Mouse (Mus musculus): ENCODE measurements at regions not wholly inside any gene's neighbourhood (a gene's known extent, or its start where the extent isn't known, plus 50 kb on each side); places are given as distances from the start of the nearest gene placed in this dataset.
A peak's percentile ranks its signal among the peaks of the same experiment; 100 is the strongest.

DNA sequence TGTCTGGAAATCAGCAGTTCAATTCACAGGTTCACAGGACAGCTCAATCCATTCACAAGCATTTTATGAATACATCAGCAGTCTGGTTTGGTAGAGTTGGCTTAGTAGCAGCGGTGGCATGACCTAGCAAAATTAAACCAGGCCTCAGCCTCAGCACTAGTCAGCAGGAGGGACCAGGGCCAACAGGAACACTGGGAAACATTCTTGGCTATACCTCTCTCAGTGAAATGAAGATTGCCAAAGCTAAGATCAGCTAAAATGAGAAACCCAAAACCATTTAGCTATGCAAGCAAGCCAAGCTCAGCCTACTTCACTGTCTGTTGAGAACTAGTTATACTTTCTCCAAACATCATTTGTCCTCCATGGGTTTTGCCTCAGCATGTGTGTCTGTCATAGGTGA lies 945.3 kb downstream of the Basp1 start:
- Histone ChIP-seq H3K4me1 (replicated peaks; ENCODE audit: low read depth, low read length) (no peaks in the 10 kb centered on the region), H3K36me3 (ENCODE audit: insufficient read depth, low read length) (no peaks in the 10 kb centered on the region), H3K4me3 (replicated peaks; ENCODE audit: low read length) (no peak overlapping the region), H3K27me3 (ENCODE audit: insufficient read depth, low read length) (no peaks in the 10 kb centered on the region), H3K9me3 (ENCODE audit: low read length) (no peaks in the 10 kb centered on the region)
- TF ChIP-seq CTCF (conservative IDR thresholded peaks at IDR 0.05; ENCODE audit: low read length) = no peak
- TF ChIP-seq NANOG (IDR thresholded peaks at IDR 0.05; ENCODE audit: borderline replicate concordance, low read length) = no peak
- no peak for TF ChIP-seq POU5F1 (IDR thresholded peaks at IDR 0.05; ENCODE audit: borderline replicate concordance, low read length)

DNA sequence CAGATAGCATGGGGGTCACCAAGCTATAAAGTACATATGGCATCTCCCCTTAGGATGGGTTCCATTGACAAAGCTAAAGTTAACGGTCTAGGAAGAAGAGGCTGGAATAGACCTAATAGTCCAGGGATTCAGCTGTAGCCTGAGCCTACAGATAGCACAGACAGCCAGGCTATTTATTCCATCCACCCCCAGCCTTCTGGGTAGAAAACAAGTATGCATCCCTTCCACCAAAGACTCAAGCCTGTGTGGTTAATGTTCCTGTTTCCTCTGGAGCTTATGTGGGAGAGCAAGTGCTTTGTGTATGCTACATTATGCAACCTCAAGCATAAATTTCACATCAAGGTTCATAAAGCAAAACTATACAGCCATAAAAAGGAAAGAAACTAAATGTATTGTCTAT lies 955.8 kb downstream of the Basp1 start:
- H3K4me3 ChIP-seq (replicated peaks; ENCODE audit: low read length) = no peak overlapping the region
- no peaks in the 10 kb centered on the region for H3K27me3 ChIP-seq (ENCODE audit: insufficient read depth, low read length)
- no peak for TF ChIP-seq POU5F1 (IDR thresholded peaks at IDR 0.05; ENCODE audit: borderline replicate concordance, low read length)
- no peak for TF ChIP-seq NANOG (IDR thresholded peaks at IDR 0.05; ENCODE audit: borderline replicate concordance, low read length)
- no peak for TF ChIP-seq CTCF (conservative IDR thresholded peaks at IDR 0.05; ENCODE audit: low read length)
- no peaks in the 10 kb centered on the region for H3K9me3 ChIP-seq (ENCODE audit: low read length)
- no peaks in the 10 kb centered on the region for H3K4me1 ChIP-seq (replicated peaks; ENCODE audit: low read depth, low read length)
- no peaks in the 10 kb centered on the region for H3K36me3 ChIP-seq (ENCODE audit: insufficient read depth, low read length)

DNA sequence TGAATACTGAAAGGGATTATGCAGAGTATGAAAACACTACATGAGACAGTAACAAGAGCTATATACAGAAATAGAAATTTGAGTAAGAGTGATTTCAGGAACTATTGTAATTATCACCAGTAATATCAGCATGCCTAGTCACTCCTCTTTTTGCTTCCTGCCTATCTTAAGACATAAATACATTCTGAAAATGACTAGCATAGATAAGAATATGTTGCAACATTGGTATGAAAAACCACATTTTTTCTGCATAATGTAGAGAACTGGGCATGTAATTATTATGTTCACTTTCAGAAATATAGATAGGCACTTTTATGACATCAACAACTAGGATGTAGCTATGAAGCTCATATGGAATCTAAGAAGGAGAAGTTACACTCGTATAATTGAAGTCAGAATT lies 980.5 kb downstream of the Basp1 start:
- Histone ChIP-seq H3K4me3 (replicated peaks; ENCODE audit: low read length) (no peak overlapping the region), H3K36me3 (ENCODE audit: insufficient read depth, low read length) (no peaks in the 10 kb centered on the region), H3K4me1 (replicated peaks; ENCODE audit: low read depth, low read length) (no peaks in the 10 kb centered on the region), H3K9me3 (ENCODE audit: low read length) (0 out of 2 replicates have a peak, but pooled peaks cover 9% of the 10 kb centered on the region), H3K27me3 (ENCODE audit: insufficient read depth, low read length) (no peaks in the 10 kb centered on the region)
- TF ChIP-seq NANOG (IDR thresholded peaks at IDR 0.05; ENCODE audit: borderline replicate concordance, low read length) (no peak), POU5F1 (IDR thresholded peaks at IDR 0.05; ENCODE audit: borderline replicate concordance, low read length) (no peak), CTCF (conservative IDR thresholded peaks at IDR 0.05; ENCODE audit: low read length) (no peak)

DNA sequence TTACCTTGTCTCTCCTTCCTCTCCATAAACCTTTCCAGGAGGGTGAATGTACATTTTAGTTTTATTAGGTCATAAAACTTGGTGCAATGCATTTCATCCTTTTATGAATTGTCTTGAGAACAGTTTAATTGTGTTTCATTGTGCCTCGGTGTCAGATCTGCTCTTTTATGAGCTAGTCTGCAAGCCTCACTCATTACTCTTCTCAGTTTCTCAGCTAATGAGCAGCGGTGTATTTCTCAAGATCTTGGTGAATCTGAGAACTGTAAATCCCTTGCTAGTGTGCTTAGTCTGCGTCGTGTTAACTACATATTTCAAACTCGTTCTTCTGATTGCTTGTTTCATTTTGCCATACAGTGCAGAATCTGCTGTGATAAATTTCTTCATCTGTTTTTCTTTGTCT lies 984.4 kb downstream of the Basp1 start:
- TF ChIP-seq CTCF (conservative IDR thresholded peaks at IDR 0.05; ENCODE audit: low read length) (no peak), POU5F1 (IDR thresholded peaks at IDR 0.05; ENCODE audit: borderline replicate concordance, low read length) (no peak), NANOG (IDR thresholded peaks at IDR 0.05; ENCODE audit: borderline replicate concordance, low read length) (no peak)
- H3K27me3 ChIP-seq (ENCODE audit: insufficient read depth, low read length) = no peaks in the 10 kb centered on the region
- no peaks in the 10 kb centered on the region for H3K4me1 ChIP-seq (replicated peaks; ENCODE audit: low read depth, low read length)
- no peak overlapping the region for H3K4me3 ChIP-seq (replicated peaks; ENCODE audit: low read length)
- H3K36me3 ChIP-seq (ENCODE audit: insufficient read depth, low read length) = no peaks in the 10 kb centered on the region
- 0 out of 2 replicates have a peak, but pooled peaks cover 7% of the 10 kb centered on the region for H3K9me3 ChIP-seq (ENCODE audit: low read length)

DNA sequence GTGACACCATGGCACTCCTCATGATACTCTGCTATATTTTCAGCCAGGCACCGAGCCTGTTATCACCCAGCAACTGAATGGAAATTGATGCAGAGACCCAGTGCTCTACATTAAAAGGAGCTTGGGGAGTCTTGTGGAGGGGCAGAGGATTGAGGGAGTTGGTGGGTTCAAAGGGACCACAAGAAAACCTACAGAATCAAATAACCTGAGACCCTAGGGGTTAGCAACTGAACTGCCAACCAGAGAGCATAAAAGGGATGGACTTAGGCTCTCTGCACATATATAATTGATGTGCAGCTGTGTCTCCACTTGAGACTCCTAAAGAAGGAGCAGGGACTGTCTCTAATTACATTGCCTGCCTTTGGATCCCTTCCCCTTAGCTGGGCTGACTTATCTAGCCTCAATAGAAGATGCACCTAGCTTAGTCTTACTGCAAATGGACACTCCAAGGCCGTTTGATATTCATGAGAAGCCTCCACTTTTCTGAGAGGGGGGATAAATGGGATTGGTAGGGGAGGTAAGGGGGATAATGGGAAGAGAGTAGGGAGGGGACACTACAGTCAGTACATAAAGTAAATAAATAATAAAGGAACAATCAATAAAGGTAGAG lies 991.1 kb downstream of the Basp1 start:
- no peak for TF ChIP-seq NANOG (IDR thresholded peaks at IDR 0.05; ENCODE audit: borderline replicate concordance, low read length)
- no peak for TF ChIP-seq POU5F1 (IDR thresholded peaks at IDR 0.05; ENCODE audit: borderline replicate concordance, low read length)
- no peak for TF ChIP-seq CTCF (conservative IDR thresholded peaks at IDR 0.05; ENCODE audit: low read length)
- H3K9me3 ChIP-seq (ENCODE audit: low read length) = no peaks in the 10 kb centered on the region
- H3K27me3 ChIP-seq (ENCODE audit: insufficient read depth, low read length) = no peaks in the 10 kb centered on the region
- H3K36me3 ChIP-seq (ENCODE audit: insufficient read depth, low read length) = no peaks in the 10 kb centered on the region
- H3K4me1 ChIP-seq (replicated peaks; ENCODE audit: low read depth, low read length) = no peaks in the 10 kb centered on the region
- H3K4me3 ChIP-seq (replicated peaks; ENCODE audit: low read length) = no peak overlapping the region

DNA sequence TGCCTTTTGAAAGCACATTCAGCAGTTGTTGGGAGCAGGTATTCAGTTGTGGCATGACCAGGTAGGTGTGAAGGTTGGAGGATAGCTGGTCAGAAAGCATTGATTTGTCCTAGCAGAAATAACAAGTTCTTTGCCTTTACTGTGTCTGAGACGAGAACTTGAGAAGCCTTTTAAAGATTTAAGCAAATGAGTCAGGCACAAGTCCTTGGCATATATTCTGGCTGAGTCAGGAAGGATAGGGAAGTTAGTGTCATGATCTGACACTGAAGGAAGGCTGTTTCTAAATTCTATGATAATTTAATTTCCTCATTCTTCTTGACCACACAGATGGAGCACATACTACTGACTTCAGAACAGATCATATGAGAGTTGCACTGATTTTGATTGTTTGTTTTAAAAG lies 993.8 kb downstream of the Basp1 start:
- Histone ChIP-seq H3K27me3 (ENCODE audit: insufficient read depth, low read length) (no peaks in the 10 kb centered on the region), H3K4me3 (replicated peaks; ENCODE audit: low read length) (no peak overlapping the region), H3K9me3 (ENCODE audit: low read length) (no peaks in the 10 kb centered on the region), H3K36me3 (ENCODE audit: insufficient read depth, low read length) (no peaks in the 10 kb centered on the region), H3K4me1 (replicated peaks; ENCODE audit: low read depth, low read length) (no peaks in the 10 kb centered on the region)
- TF ChIP-seq CTCF (conservative IDR thresholded peaks at IDR 0.05; ENCODE audit: low read length) (no peak), NANOG (IDR thresholded peaks at IDR 0.05; ENCODE audit: borderline replicate concordance, low read length) (no peak), POU5F1 (IDR thresholded peaks at IDR 0.05; ENCODE audit: borderline replicate concordance, low read length) (no peak)

DNA sequence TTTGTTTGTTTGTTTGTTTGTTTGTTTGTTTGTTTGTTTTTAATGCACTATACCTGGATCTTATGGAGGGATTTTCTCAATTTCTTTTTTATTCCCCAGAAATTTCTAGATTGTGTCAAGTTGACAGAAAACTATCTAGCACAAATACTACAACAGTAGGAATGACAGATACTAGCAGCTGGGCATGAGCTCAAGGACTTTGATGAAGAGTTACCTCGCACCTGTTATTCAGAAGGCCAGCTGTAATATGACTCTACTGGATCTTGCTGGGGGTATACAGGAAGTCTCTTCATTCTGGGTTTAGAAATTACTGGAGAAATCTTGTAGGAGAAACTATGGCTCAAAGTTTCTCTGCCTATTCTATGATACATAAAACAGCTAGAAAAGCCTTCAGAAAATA lies 994.4 kb downstream of the Basp1 start:
- Histone ChIP-seq H3K9me3 (ENCODE audit: low read length) (no peaks in the 10 kb centered on the region), H3K36me3 (ENCODE audit: insufficient read depth, low read length) (no peaks in the 10 kb centered on the region)
- TF ChIP-seq POU5F1 (IDR thresholded peaks at IDR 0.05; ENCODE audit: borderline replicate concordance, low read length) (no peak), CTCF (conservative IDR thresholded peaks at IDR 0.05; ENCODE audit: low read length) (no peak), NANOG (IDR thresholded peaks at IDR 0.05; ENCODE audit: borderline replicate concordance, low read length) (no peak)

DNA sequence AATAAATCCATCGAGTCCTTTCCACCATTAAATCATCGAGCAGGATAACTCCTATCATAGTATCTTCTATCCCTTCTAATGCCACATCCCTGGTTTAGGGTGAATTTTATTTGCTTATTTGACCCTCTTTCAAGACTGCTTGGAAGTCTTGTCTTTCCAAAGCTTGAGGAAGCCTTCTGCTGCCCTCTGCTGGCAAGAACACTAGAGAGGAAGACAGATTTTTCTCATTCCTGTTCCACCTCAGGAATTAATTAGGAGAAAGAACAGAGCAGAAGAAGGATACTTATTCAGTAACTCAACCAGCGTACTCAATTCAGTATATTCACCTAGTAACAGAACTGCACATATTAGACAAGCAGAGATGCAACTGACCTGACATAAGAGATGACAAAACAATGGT lies 1005.9 kb downstream of the Basp1 start:
- no peak for TF ChIP-seq NANOG (IDR thresholded peaks at IDR 0.05; ENCODE audit: borderline replicate concordance, low read length)
- TF ChIP-seq CTCF (conservative IDR thresholded peaks at IDR 0.05; ENCODE audit: low read length) = peak; percentile 46
- H3K4me1 ChIP-seq (replicated peaks; ENCODE audit: low read depth, low read length) = no peaks in the 10 kb centered on the region
- no peaks in the 10 kb centered on the region for H3K36me3 ChIP-seq (ENCODE audit: insufficient read depth, low read length)
- peaks cover 31% of the 10 kb centered on the region for H3K9me3 ChIP-seq (ENCODE audit: low read length)
- no peak overlapping the region for H3K4me3 ChIP-seq (replicated peaks; ENCODE audit: low read length)
- H3K27me3 ChIP-seq (ENCODE audit: insufficient read depth, low read length) = no peaks in the 10 kb centered on the region

More for the DNA sequence above, 994.4 kb downstream of the Basp1 start:
- Histone ChIP-seq H3K27me3 (ENCODE audit: insufficient read depth, low read length) (no peaks in the 10 kb centered on the region), H3K4me3 (replicated peaks; ENCODE audit: low read length) (no peak overlapping the region), H3K4me1 (replicated peaks; ENCODE audit: low read depth, low read length) (no peaks in the 10 kb centered on the region)

DNA sequence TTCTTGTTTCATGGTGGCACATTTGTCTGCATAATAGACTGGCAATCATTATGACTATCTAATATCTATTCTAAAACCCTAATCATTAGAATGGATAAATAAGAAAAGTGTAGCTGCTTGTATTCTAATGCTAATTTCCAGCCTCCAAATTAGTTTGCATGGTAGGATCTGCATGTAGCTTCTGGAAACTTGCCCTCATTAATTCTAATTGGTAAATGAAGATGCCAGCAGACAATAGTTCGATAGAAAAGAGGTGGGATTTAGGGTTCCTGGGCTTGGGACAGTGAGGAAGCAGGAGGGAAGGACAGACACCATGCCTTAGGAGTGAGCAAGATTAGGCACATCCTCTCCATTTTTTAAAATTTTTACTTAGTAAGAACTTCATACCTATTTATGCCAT lies 1008.3 kb downstream of the Basp1 start:
- Histone ChIP-seq H3K27me3 (ENCODE audit: insufficient read depth, low read length) (no peaks in the 10 kb centered on the region), H3K36me3 (ENCODE audit: insufficient read depth, low read length) (no peaks in the 10 kb centered on the region), H3K4me3 (replicated peaks; ENCODE audit: low read length) (no peak overlapping the region), H3K4me1 (replicated peaks; ENCODE audit: low read depth, low read length) (no peaks in the 10 kb centered on the region), H3K9me3 (ENCODE audit: low read length) (peaks cover 17% of the 10 kb centered on the region)
- TF ChIP-seq CTCF (conservative IDR thresholded peaks at IDR 0.05; ENCODE audit: low read length) (no peak), NANOG (IDR thresholded peaks at IDR 0.05; ENCODE audit: borderline replicate concordance, low read length) (no peak), POU5F1 (IDR thresholded peaks at IDR 0.05; ENCODE audit: borderline replicate concordance, low read length) (no peak)
